Mouse (Mus musculus): ENCODE measurements around the gene Tmem97.

GRCm38 (mm10) chr11:78582848-78583247 is 32.3 kb upstream of the Tmem97 start:
- no peak for TF ChIP-seq CTCF (IDR thresholded peaks at IDR 0.05; ENCODE audit: borderline replicate concordance, control insufficient read depth, extremely low read depth, insufficient read depth, low read length, poor library complexity)
- TF ChIP-seq POLR2A (IDR thresholded peaks at IDR 0.05; ENCODE audit: control insufficient read depth, extremely low read depth, insufficient read depth, low read length, poor library complexity), result no peak
